Mouse (Mus musculus) liver, adult (tissue): Measurements from ENCODE around the gene Zbtb2.

Experiments
- GATA4 ChIP-seq: IDR thresholded peaks from 2 replicates; pipeline ENCODE4 v1.6.1; 2014; ENCODE audit warnings: mild to moderate bottlenecking, low read length; ENCODE audit not compliant: insufficient replicate concordance

Gene Zbtb2

GRCm38 (mm10) chr10:4390550-4390949, 2.6 kb upstream of the Zbtb2 start:
- TF ChIP-seq GATA4, result no peak

- no peak for TF ChIP-seq GATA4
Measured at GRCm38 (mm10) chr10:4389461-4390112, 1.7 kb upstream of the Zbtb2 start.

GRCm38 (mm10) chr10:4389036-4389435, 1.1 kb upstream of the Zbtb2 start:
- no peak for TF ChIP-seq GATA4

- TF ChIP-seq GATA4, result no peak
Measured at GRCm38 (mm10) chr10:4388384-4388745, 457 bp upstream of the Zbtb2 start.

GRCm38 (mm10) chr10:4386609-4387591, 1.0 kb downstream of the Zbtb2 start:
- TF ChIP-seq GATA4, result no peak

GRCm38 (mm10) chr10:4384244-4384643, 3.7 kb downstream of the Zbtb2 start:
- TF ChIP-seq GATA4, result no peak

GRCm38 (mm10) chr10:4380748-4381147, 7.2 kb downstream of the Zbtb2 start:
- TF ChIP-seq GATA4, result no peak

- no peak for TF ChIP-seq GATA4
Measured at GRCm38 (mm10) chr10:4376931-4377330, 11.0 kb downstream of the Zbtb2 start.

- no peak for TF ChIP-seq GATA4
Measured at GRCm38 (mm10) chr10:4376461-4376860, 11.4 kb downstream of the Zbtb2 start.

GRCm38 (mm10) chr10:4375267-4375666, 12.6 kb downstream of the Zbtb2 start:
- TF ChIP-seq GATA4, result no peak

GRCm38 (mm10) chr10:4374734-4375133, 13.2 kb downstream of the Zbtb2 start:
- no peak for TF ChIP-seq GATA4

GRCm38 (mm10) chr10:4374239-4374638, 13.7 kb downstream of the Zbtb2 start:
- no peak for TF ChIP-seq GATA4

GRCm38 (mm10) chr10:4373558-4373957, 14.3 kb downstream of the Zbtb2 start:
- no peak for TF ChIP-seq GATA4

- TF ChIP-seq GATA4, result no peak
Measured at GRCm38 (mm10) chr10:4372011-4372410, 15.9 kb downstream of the Zbtb2 start.

GRCm38 (mm10) chr10:4370105-4370504, 17.8 kb downstream of the Zbtb2 start:
- no peak for TF ChIP-seq GATA4

GRCm38 (mm10) chr10:4364618-4365017, 23.3 kb downstream of the Zbtb2 start:
- TF ChIP-seq GATA4, result no peak
